Mouse (Mus musculus) monocyte, adult 2 months (primary cell): ENCODE data around the gene Zfp710.
"Not testable (repeated sequence)": the region's sequence is repeated elsewhere in the genome, so short reads cannot be mapped to it uniquely, and the experiment has no call there.

Source experiments
- DNase-seq, 2 experiments: peaks; one replicate each; pipeline ENCODE4 v3.0.0; 2022; ENCODE audit warnings: low spot score in 2 of 2, low read depth in 1 of 2

Gene Zfp710

DNA sequence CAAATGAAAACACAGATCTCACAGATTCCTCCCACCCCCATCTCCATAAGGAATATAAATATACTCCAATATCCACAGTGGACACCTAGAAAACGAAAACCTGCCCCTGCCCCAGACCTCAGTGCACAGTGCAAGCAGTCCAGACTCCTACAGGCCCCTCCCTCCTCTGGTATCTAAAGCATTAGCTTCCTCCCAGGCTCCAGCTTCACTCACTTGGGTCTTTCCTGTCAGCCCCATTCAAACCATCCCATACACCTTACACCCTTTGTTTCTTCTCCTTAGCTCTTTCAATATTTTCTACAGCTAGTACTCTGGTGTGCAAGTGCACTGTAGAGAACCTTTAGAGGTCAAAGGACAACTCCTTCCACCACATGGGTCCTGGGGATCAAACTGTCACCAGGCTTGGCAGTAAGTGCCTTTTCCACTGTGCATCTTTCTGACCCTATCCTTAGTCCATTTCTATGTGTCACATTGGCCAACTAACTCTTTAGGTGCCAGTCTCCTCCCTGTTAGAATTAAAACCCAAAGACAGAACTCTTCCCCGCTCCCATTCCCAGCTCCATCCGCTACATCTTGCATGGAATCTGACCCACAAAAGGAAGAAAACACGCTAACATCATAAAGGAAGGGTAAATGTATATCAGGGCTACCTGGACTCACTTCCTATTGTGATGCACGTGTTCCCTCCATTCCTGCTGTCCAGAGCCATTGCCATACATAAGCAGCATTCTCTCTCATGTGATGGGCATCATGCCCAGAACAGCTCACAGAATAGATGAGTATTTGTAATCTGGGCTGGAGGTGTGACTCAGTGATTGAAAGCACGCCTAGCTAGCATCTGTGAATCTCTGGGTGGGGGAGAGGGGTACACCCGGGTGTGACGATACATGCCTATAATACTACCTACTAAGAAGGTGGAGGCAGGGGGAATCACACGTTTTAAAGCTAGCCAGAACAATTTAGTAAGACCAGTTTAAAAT is 86.7 kb downstream of the Zfp710 start:
- DNase-seq: no peak

DNA sequence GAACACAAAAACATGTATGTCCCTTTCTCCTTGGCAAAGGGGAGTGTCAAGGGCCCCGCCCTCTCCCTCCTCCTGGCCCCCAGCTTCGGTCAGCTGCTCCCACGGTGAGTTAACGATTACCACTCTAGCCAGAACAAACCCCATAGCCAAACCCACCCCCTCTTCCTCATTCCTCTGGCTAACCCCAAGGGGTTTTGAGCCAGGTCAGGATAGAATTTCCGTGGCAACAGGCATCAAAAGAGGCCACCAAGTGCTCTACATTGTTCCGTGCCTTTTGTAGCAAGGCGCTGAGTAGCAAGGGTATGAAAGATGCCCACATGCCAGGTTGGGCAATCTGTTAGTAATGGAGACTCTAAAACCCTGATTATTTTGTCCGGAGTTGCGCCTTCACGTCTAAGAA is 89.4 kb downstream of the Zfp710 start:
- no peak for DNase-seq

DNA sequence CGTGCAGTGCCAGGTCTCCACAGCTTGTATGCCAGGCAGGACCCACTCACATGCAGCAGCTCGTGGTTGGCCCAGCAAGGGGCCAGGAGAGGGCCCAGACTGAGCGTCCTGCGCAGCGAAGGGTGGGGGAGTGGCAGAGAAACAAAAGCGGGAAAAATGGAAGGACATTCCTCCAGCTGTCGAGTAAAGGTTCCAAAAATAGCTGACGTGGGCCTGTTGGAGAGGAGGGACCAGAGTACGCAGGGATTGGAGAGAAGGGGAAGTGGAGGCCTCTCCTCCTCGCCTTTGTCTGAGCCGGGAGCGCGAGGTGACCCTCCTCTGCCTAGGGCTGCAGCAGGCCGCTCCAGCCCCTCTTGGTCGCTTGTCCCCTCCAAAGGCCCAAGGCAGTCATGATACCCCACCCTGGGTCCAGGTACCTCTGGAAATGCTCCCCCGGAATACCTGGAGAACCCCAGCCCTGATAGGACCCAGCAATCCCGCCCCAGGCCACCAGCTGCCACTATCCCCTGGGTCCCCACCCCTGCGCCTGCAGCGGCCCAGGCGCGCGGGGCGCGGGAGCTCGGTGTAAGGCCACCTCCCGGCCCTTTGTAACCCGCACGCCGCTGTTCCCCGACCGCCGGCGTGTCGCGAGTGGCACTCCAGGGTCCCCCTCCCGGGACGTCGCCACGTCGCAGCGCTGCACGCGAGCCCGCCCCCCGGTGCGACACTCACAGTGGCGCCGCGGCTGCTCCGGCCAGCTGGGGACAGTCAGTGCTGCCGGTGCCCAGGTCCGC is 90.0 kb downstream of the Zfp710 start:
- DNase-seq: no peak

DNA sequence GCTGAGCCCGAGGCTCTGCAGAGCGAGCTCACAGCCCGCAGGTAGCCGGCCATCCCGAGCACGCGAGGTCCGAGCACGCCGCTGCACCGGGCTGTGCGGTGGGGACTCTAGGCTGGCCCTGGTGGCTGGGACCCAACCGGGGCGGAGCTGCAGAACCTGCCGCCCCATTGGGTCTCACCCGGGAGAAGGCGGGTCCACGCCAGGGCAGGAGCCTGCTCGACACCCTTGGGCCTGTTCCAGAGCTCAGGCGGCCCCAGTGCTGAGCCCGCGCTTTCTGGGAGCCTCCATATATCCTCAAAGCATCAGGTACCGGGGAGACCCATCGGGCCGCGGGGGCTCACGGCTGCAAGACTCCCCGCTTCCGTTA is 90.6 kb downstream of the Zfp710 start, which contains the start of gene Idh2:
Gene Idh2, minus strand, starts transcription at position 169 of the 367 bp plus-strand sequence.
- peak; percentile 55 to 67 for DNase-seq

DNA sequence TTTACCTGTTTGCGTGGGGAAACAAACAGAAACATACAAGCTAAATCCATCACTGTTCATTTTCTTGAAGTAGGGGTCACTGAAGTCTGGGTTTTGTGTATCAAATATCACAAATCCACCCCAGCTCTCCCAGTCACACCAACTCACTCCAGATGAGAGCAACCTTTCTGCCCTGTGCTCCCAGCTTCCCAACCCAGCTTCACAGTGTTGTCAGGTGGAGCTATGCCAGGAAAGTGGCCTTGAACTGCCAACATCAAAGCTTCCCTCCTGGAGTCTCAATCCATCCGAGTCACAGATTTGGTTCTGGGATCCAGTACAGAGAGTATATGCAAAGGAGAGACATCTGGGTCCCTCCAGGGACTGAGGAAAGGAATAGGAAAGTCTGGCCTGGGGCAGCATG is 91.5 kb downstream of the Zfp710 start:
- DNase-seq: no peak

DNA sequence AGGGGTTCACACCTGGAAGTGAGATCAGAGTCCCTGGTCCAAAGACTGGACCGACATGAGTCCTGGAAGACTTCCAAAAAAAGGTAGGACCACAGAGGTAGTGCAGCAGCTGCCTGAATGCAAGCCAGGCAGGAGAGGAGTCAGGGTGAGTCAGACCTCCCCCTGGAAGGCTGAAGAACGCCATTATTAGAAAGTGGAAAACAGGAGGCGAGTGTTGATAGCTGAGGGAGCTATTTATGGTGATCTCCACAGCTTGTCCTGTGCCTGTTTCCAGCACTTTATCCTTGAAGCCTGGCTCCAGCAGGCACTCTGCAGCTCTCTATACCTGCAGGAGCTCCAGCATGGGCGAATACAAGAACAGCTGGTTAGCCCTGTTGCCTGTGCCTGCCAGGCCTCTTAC is 94.6 kb downstream of the Zfp710 start:
- no peak for DNase-seq

DNA sequence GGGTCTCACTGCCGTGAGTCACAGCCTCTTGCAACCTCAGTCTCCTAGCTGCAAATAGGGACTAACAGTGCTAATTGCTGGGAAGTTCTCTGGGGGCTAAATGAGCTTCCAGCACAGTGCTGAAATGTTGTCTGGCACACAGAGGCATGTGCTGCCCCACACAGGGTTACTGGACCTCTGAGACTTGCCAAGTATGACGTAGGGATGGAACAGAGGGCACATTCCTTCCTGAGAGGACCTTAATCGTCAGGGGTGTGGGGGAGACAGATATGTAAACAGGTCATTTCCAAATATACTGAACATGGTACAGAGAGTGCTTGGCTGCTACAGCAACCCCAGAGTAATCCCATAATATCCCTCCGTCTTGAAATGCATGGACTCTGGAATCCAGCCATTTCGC is 96.5 kb downstream of the Zfp710 start:
- no peak for DNase-seq

DNA sequence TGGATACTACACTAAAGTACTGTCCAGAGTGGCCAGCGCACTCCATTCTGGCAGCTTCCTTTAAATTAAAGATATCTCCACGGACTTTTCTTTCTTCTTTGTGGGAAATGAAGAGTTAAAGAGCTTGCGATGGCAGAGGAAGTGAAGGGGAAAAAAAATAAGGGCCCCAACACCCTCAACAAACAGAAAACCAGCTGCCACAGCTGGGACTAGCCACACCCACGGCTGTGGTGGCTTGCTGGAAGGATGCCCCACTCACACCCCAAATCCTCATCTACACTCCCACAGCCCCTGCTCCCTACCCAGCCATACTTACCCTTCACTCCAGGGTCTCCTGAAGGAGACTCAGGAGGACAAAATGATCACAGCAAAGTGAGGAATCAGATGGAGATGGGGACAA is 98.5 kb downstream of the Zfp710 start:
- DNase-seq: no peak

DNA sequence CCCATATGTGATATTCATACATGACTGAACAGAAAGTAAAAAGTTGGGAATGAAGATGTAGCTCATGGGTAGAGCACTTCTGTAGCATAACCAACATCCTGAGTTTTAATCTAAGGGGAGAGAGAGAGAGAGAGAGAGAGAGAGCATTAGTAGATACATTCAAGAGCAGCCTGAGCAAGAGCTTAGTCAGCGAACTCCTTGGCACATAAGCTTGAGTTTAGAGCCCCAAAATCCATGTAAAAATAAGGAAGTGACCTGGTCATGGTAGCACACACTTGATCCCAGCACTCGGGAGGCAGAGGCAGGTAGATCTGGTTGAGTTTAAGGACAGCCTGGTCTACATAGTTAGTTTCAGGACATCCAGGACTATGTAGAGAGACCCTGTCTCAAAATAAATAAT is 99.1 kb downstream of the Zfp710 start:
- no peak for DNase-seq

DNA sequence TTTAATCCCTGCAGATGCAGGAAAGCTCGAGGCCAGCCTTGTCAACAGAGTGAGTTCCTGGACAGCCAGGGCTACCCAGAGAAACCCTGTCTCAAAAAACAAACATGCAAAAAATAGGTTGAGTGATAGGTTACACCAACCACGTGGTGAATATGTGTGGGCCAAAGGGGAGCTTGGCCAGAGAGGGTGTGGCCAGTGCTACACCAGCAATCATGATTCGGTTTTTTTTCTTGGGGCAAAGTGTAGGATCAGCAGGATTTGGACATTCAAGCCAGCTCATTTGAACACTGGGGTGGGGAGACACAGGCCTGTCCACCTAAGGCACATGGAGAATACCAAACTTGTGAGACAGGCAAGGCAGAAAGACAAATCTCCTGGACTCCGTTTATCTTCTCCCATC is 104.7 kb downstream of the Zfp710 start:
- DNase-seq: no peak

DNA sequence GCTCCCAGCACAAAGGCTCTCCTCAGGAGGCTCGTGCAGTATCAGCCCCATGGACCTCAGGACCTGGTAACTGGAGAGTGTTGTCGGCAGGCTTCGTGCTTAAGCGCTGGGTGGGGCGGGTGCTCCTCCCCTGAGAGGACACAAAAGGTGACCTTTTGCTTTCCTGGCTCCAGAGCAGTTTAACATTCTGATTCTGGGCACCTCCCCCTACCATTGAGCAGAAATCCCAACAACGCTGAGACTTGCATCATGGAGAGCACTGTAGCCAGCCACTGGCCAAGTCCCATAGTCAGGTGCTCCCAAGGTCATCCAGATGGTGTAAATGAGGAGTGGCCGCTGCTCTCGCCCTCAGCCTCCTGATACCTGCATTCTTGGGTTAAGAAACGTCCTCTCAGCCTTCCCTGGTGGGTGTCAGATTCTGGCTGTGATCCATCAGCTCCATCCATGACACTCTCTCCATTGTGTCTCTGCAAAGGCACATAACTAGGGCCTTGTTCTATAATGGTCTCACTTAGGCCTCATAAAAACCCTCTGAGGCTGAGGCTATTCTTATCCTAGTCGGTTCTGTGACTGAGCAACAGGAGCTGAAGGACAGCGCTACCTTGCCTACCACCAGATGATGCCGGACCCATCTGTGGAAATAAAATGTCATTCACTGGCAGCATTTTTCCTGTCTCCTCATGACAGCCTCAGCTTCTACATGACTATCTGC is 105.9 kb downstream of the Zfp710 start:
- DNase-seq: no peak

DNA sequence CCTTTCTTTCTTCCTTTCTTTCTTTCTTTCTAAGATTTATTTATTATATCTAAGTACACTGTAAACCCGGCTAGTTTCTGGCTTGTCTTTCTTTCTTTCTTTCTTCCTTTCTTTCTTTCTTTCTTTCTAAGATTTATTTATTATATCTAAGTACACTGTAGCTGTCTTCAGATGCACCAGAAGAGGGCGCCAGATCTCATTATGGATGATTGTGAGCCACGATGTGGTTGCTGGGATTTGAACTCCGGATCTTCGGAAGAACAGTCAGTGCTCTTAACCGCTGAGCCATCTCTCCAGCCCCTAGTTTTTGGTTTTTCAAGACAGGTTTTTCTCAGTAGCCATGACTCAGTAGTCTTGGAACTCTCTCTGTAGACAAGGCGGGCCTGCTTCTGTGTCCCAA is 106.7 kb downstream of the Zfp710 start:
- DNase-seq: not testable (repeated sequence)

DNA sequence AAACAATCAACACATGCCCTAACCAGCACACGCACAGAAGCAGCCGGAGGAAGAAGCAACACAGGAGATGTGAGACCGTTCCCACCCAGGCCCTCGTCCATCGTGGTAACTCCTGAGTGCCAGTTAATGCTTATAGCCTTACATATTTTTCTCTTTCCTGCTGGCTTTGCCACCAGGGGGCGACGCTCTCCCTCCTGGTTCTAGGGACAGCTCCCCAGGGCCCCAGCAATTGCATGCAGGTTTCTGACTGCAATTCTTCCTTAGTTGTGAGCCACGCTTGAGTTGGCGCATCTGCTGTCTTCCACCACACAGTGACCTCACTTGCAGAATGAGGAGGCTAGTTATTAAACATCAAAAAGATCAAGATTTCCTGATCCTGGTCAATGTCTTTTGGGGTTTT is 107.9 kb downstream of the Zfp710 start:
- peak in 1 of 2 experiments; percentile 31 for DNase-seq

DNA sequence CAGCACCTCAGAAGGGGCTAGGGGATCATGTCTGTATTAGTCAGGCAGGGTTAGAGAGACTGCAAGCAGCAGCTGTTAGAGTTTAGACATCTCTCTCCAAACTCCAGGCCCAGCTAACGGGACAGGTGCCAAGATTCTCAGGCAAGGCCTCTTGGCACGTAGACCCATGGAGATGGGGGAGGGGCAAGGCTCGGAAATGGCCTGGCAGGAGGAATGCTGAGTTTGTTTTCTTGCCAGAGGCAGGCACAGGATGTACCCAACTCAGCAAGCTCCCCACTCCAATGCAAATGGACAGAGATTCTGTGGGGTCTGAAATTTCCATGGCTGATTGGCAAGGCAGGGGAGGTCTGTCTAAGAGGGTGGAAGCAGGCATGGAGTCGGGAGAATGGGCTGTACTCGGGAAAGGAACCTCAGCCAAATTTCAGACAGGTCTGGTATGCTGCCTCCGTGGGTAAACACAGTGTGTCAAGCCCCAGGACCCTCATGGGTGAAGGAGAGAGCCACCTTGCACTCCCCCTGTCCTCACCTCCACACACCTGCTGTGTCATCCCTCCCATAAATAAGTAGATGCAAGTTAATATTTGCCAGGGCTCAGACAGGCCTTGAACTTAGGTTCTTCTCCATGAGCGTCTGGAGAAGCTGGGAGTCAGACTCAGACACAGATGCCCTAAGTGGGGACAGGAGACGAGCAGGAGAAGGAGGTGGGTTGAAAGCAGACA is 110.0 kb downstream of the Zfp710 start:
- DNase-seq: no peak

DNA sequence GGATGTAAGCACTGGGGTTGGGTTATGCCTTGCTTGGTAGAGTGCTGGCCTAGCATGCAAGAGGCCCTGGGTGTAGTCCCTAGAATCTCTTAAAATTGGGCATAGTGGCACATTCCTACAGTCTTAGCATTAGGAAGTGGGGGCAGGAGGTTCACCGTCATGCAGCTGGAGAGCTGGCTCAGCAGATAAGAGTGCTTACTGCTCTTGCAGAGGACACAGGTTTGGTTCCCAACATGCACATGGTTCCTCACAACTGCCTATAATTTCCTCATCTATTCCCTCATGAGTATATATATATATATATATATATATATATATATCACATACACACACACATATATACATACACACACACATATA is 110.5 kb downstream of the Zfp710 start:
- DNase-seq: no peak

DNA sequence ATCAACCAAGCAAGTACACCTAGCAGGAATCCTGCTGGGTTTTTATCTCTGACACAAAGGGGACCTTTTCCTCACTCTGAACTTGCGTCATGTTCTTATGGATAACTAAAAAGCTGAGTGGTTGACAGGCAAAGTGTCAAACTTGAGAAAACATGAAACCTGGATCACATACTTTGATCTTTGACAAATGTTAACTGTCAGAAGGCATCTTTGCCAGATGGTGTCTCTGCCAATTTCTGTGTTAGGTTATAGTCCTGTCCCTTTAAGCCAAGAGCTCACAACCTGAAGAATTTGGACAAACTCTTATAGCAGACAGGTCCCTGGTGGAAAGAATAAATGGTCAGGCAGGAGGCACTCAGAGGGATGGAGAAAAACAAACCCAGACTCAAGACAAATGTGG is 113.8 kb downstream of the Zfp710 start:
- DNase-seq: no peak

DNA sequence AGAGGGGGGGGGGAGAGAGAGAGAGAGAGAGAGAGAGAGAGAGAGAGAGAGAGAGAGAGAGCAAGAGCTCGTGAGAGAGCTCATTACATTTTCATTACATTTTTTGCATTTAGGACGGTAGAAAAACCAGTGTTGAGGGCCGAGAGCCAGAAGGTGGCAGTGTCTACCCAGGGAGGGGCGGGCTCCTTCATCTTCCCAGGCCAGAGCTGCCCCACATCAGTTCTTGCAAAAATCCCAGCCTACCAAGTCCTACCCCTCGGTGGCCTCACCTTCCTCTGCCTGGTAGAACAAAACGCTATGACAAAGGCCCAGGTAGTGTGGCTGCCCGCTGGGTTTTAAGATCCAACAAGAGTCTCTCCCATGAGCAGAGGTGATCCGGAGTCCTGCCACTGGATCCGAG is 116.2 kb downstream of the Zfp710 start:
- DNase-seq: peak in 1 of 2 experiments; percentile 43
